Mouse (Mus musculus) intestine, postnatal 0 days (tissue): ENCODE measurements around the gene Nacc1. TPM values are rescaled to one million over a fixed set of nuclear protein-coding genes. Genes with fewer than 3 reads are reported as not detected.

Experiments used
- ATAC-seq: fragments of 200-750 bp; cut with Nextera tagmentation; 2 replicates; pipeline ENCODE4 v1.8.0; 2017; ENCODE audit warnings: mild to moderate bottlenecking, moderate TSS enrichment, moderate library complexity
- H3K27ac ChIP-seq: fragments of 300-500 bp; sonication (generic); 2 replicates; pipeline ENCODE4 v1.5.1; 2014; ENCODE audit warnings: mild to moderate bottlenecking, low read depth, low read length, moderate library complexity
- H3K27me3 ChIP-seq: fragments of 300-500 bp; sonication (generic); replicated peaks from 2 replicates; pipeline ENCODE4 v1.6.1; 2014; ENCODE audit warnings: low read length, mixed read lengths; ENCODE audit not compliant: control insufficient read depth, insufficient read depth
- H3K36me3 ChIP-seq: fragments of 300-500 bp; sonication (generic); 2 replicates; pipeline ENCODE4 v1.6.1; 2014; ENCODE audit warnings: mild to moderate bottlenecking, moderate library complexity; ENCODE audit not compliant: control insufficient read depth, insufficient read depth
- H3K4me1 ChIP-seq: fragments of 300-500 bp; sonication (generic); replicated peaks from 2 replicates; pipeline ENCODE4 v1.6.1; 2014; ENCODE audit warnings: antibody characterized with exemption, low read length, mixed read lengths; ENCODE audit not compliant: control insufficient read depth, insufficient read depth
- H3K4me2 ChIP-seq: fragments of 300-500 bp; sonication (generic); replicated peaks from 2 replicates; pipeline ENCODE4 v1.6.1; 2014; ENCODE audit warnings: low read depth, mild to moderate bottlenecking, moderate library complexity
- H3K4me3 ChIP-seq: fragments of 300-500 bp; sonication (generic); 2 replicates; pipeline ENCODE4 v1.5.1; 2014; ENCODE audit warnings: low read depth, low read length
- H3K9ac ChIP-seq: fragments of 300-500 bp; sonication (generic); 2 replicates; pipeline ENCODE4 v1.6.1; 2014; ENCODE audit warnings: mild to moderate bottlenecking, low read depth, low read length
- H3K9me3 ChIP-seq: fragments of 300-500 bp; sonication (generic); 2 replicates; pipeline ENCODE4 v1.6.1; 2016; ENCODE audit warnings: mixed run types; ENCODE audit not compliant: control insufficient read depth
- CTCF ChIP-seq: sonication (generic); IDR thresholded peaks from 2 replicates; pipeline ENCODE4 v1.5.1; 2016; ENCODE audit warnings: low read depth, mild to moderate bottlenecking, control low read depth, antibody characterized with exemption, moderate library complexity
- WGBS: fragments of 180-500 bp; shearing (Covaris S2); extraction: QIAGEN DNeasy Blood & Tissue Kit; methylation state at CpG from one replicate; pipeline ENCODE4 v1.1.7; 2014; 5-methylcytosine and 5-hydroxymethylcytosine counted together
- polyA plus RNA-seq: library from polyadenylated mRNA; unstranded; fragments of >200 nt; fragmentation: Nextera tagmentation; extraction: Ambion mirVana; gene quantifications from 2 replicates; pipeline ENCODE4 v1.2.1, GENCODE M21; 2015

Nacc1 gene
- polyA plus RNA-seq, 1 experiment from 2014 or later = 9.3 TPM

- peak overlapping the region; percentile 40 for H3K4me3 ChIP-seq
- H3K36me3 ChIP-seq = no peaks in the 10 kb centered on the region
- WGBS = 2% methylated on average over 10 of the region's 10 CpGs
- H3K27ac ChIP-seq = peak overlapping the region; percentile 95
- ATAC-seq = no peak
- no peaks in the 10 kb centered on the region for H3K9me3 ChIP-seq
- H3K27me3 ChIP-seq = no peaks in the 10 kb centered on the region
- peaks cover 4% of the 10 kb centered on the region; the same call in 1 of the 2 replicates for H3K4me1 ChIP-seq
- peak overlapping the region; percentile 71 for H3K4me2 ChIP-seq
- peak overlapping the region; percentile 69 for H3K9ac ChIP-seq
- no peak for TF ChIP-seq CTCF
These were observed 31.5 kb downstream of the Nacc1 start for GRCm38 (mm10) chr8:84656191-84656525.

- TF ChIP-seq CTCF = no peak
- Histone ChIP-seq H3K4me2 (peak overlapping the region; percentile 71), H3K9me3 (no peaks in the 10 kb centered on the region), H3K9ac (peak overlapping the region; percentile 69), H3K27me3 (no peaks in the 10 kb centered on the region), H3K36me3 (no peaks in the 10 kb centered on the region), H3K4me3 (peak overlapping the region; percentile 40), H3K4me1 (peaks cover 4% of the 10 kb centered on the region; the same call in 1 of the 2 replicates), H3K27ac (peak overlapping the region; percentile 95)
- no peak for ATAC-seq
- WGBS = 4% methylated on average over 15 of the region's 15 CpGs
These were observed 32.1 kb downstream of the Nacc1 start for GRCm38 (mm10) chr8:84655336-84656190.

- peak; percentile 65 for TF ChIP-seq CTCF
- Histone ChIP-seq H3K4me1 (peaks cover 4% of the 10 kb centered on the region; the same call in 1 of the 2 replicates), H3K9me3 (no peaks in the 10 kb centered on the region), H3K9ac (no peak overlapping the region), H3K36me3 (no peaks in the 10 kb centered on the region), H3K27ac (no peak overlapping the region), H3K27me3 (no peaks in the 10 kb centered on the region), H3K4me2 (peak overlapping the region; percentile 71; the same call in 1 of the 2 replicates), H3K4me3 (no peak overlapping the region)
- WGBS = 42% methylated on average over 4 of the region's 4 CpGs
- no peak for ATAC-seq
These were observed 33.1 kb downstream of the Nacc1 start for GRCm38 (mm10) chr8:84654597-84654996.

DNA sequence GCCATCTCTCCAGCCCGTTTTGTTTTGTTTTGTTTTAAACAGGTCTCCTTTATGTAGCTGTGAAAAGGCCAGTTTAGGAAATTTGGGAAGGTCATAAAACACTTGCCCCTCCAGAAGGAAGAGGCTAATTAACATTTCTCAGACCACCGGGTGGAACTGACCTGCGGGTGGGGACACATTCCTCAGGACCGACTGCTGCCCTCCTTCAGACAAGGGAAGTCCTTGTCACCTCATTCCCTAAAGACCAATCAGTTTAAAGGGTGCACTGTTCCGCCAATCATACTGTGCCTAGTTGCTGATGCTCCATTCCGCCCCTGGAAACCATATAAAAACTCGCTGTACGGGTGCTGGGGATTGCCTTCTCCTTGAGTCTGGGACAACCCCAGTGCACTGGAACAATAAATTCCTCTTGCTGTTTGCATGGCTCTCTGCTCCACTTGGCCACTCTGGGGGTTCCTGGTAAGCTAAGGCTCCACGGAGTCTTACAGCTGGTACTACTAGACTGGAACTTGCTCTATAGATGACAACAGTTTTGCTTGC is 34.5 kb downstream of the Nacc1 start:
- H3K4me3 ChIP-seq = no peak overlapping the region
- H3K36me3 ChIP-seq = no peaks in the 10 kb centered on the region
- WGBS = 48% methylated on average over 9 of the region's 9 CpGs
- H3K9ac ChIP-seq = no peak overlapping the region
- H3K27ac ChIP-seq = no peak overlapping the region
- no peaks in the 10 kb centered on the region for H3K9me3 ChIP-seq
- no peaks in the 10 kb centered on the region for H3K27me3 ChIP-seq
- 0 out of 2 replicates have a peak, but pooled peaks cover 4% of the 10 kb centered on the region for H3K4me1 ChIP-seq
- no peak for TF ChIP-seq CTCF
- ATAC-seq = no peak
- no peak overlapping the region for H3K4me2 ChIP-seq

GRCm38 (mm10) chr8:84650213-84650612 is 37.4 kb downstream of the Nacc1 start:
- Histone ChIP-seq H3K9ac (no peak overlapping the region), H3K4me2 (no peak overlapping the region), H3K27me3 (no peaks in the 10 kb centered on the region), H3K36me3 (no peaks in the 10 kb centered on the region), H3K4me3 (no peak overlapping the region), H3K9me3 (no peaks in the 10 kb centered on the region), H3K27ac (peak overlapping the region; percentile 29; the same call in 1 of the 2 replicates), H3K4me1 (0 out of 2 replicates have a peak, but pooled peaks cover under 1% of the 10 kb centered on the region)
- WGBS = 28% methylated on average over 3 of the region's 3 CpGs
- peak; percentile 70 for ATAC-seq
- no peak for TF ChIP-seq CTCF

DNA sequence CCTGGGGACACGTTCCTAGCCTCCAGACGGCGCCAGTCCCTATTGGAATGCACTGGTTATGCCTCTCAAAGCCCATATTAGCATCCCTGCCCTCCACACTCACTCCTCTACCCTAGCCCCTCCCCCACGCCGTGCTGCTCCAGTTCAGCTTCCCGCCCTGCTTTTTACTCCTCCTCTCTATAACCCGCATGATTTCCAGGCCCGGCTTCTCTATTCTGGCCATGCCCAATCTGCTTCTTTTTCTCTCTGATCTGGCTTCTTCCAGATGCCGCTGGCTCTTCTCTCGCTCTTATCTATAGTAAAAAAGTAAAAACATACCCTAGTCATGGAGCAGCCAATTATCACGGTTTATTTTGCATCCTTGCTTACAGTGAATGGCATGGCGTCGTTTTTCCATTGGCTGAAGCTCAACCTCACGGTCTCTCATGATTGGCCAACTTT is 40.2 kb downstream of the Nacc1 start:
- 0 out of 2 replicates have a peak, but pooled peaks have one; percentile 12 for ATAC-seq
- H3K4me1 ChIP-seq = 0 out of 2 replicates have a peak, but pooled peaks cover 4% of the 10 kb centered on the region
- TF ChIP-seq CTCF = peak; percentile 49
- H3K27me3 ChIP-seq = no peaks in the 10 kb centered on the region
- H3K36me3 ChIP-seq = no peaks in the 10 kb centered on the region
- 6% methylated on average over 14 of the region's 14 CpGs for WGBS
- peak overlapping the region; percentile 57 for H3K4me2 ChIP-seq
- H3K9me3 ChIP-seq = no peaks in the 10 kb centered on the region
- no peak overlapping the region for H3K4me3 ChIP-seq
- no peak overlapping the region for H3K27ac ChIP-seq
- no peak overlapping the region for H3K9ac ChIP-seq
